Mouse (Mus musculus) heart, embryonic 13.5 days (tissue): ENCODE measurements at regions not wholly inside any gene's neighbourhood (a gene's known extent, or its start where the extent isn't known, plus 50 kb on each side); places are given as distances from the start of the nearest gene placed in this dataset.

ENCODE experiments used
- ATAC-seq: fragments of 200-750 bp; cut with Nextera tagmentation; 2 replicates; pipeline ENCODE4 v1.8.0; 2017; ENCODE audit warnings: moderate TSS enrichment; ENCODE audit not compliant: insufficient number of reproducible peaks, low FRiP score, low TSS enrichment; ENCODE audit errors: extremely low read depth
- H3K27ac ChIP-seq: fragments of 300-500 bp; sonication (generic); replicated peaks from 2 replicates; pipeline ENCODE4 v1.5.1; 2015; ENCODE audit warnings: moderate library complexity, mild to moderate bottlenecking, inconsistent platforms
- H3K27me3 ChIP-seq: fragments of 300-500 bp; sonication (generic); replicated peaks from 2 replicates; pipeline ENCODE4 v1.6.1; 2015; ENCODE audit warnings: mild to moderate bottlenecking, inconsistent platforms
- H3K36me3 ChIP-seq: fragments of 300-500 bp; sonication (generic); 2 replicates; pipeline ENCODE4 v1.6.1; 2015; ENCODE audit warnings: mild to moderate bottlenecking, inconsistent platforms
- H3K4me1 ChIP-seq: fragments of 300-500 bp; sonication (generic); 2 replicates; pipeline ENCODE4 v1.6.1; 2015; ENCODE audit warnings: inconsistent platforms
- H3K4me2 ChIP-seq: fragments of 300-500 bp; sonication (generic); 2 replicates; pipeline ENCODE4 v1.6.1; 2015; ENCODE audit warnings: inconsistent platforms, mild to moderate bottlenecking, moderate library complexity
- H3K4me3 ChIP-seq: fragments of 300-500 bp; sonication (generic); 2 replicates; pipeline ENCODE4 v1.5.1; 2015; ENCODE audit warnings: moderate library complexity, mild to moderate bottlenecking, inconsistent platforms
- H3K9ac ChIP-seq: fragments of 300-500 bp; sonication (generic); 2 replicates; pipeline ENCODE4 v1.6.1; 2015; ENCODE audit warnings: inconsistent platforms, mild to moderate bottlenecking, moderate library complexity
- H3K9me3 ChIP-seq: fragments of 300-500 bp; sonication (generic); 2 replicates; pipeline ENCODE4 v1.6.1; 2016; ENCODE audit warnings: inconsistent platforms
- WGBS: fragments of 180-500 bp; shearing (Covaris S2); methylation state at CpG from one replicate; pipeline ENCODE4 v1.1.7; 2015; ENCODE audit warnings: mixed read lengths; 5-methylcytosine and 5-hydroxymethylcytosine counted together

DNA sequence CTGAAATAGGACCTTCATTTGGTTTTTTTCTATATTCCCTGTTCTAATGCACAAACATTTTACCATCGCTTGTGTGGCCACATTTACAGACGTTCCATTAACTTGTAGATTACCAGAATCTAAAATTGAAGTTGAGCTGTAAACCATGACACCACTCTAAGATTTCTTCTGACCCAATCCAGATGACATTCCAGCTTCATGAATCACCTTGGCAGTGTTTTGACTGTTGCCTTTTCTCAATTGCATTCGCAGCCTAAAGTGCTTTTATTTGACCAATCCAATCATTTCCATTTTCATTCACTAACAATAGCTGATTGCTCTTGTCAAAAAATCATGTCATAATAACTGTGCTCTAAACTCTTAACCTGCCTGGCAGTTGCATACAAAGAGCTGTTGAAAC lies 144.8 kb downstream of the Mdfic start:
- H3K4me1 ChIP-seq: peaks cover 3% of the 10 kb centered on the region; the same call in 1 of the 2 replicates
- H3K36me3 ChIP-seq: no peaks in the 10 kb centered on the region
- 46% methylated on average over 3 of the region's 3 CpGs for WGBS
- H3K4me2 ChIP-seq: no peak overlapping the region
- no peak overlapping the region for H3K27ac ChIP-seq
- H3K9ac ChIP-seq: no peak overlapping the region
- H3K27me3 ChIP-seq: no peaks in the 10 kb centered on the region
- no peak for ATAC-seq
- no peak overlapping the region for H3K4me3 ChIP-seq
- no peaks in the 10 kb centered on the region for H3K9me3 ChIP-seq

DNA sequence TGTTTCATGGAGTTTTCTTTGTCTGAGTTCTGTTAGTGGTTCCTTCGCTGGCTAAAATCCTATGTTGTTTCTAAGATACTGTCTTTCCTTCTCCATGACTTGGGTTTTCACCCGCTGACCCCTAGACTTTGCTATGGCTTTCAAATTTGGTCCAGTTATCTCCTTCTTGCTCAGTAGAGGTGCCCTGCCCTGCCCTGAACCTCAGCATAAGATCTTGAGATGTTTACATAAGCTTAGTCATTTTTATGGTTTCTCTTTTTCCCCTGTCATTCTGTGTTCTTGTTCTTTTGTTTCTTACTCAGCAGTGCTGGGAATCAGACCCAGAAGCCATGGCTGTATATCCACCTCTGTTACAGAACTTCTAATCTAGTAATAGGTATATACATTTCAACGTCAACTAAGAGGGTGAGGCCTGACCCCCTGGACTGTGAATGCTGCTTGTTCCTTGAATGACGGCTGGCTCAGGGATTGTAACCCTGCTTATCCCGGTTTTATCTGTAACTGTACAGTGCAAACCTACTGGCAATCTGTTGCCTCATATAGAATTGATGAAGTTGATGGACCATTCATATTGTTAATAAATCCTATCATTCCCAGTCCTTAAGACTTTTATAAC lies 161.9 kb downstream of the Mdfic start:
- no peak overlapping the region for H3K4me3 ChIP-seq
- no peak for ATAC-seq
- H3K4me2 ChIP-seq: no peak overlapping the region
- WGBS: 72% methylated on average over 5 of the region's 5 CpGs
- H3K27ac ChIP-seq: no peak overlapping the region
- H3K9me3 ChIP-seq: no peaks in the 10 kb centered on the region
- H3K4me1 ChIP-seq: no peaks in the 10 kb centered on the region
- no peaks in the 10 kb centered on the region for H3K36me3 ChIP-seq
- H3K27me3 ChIP-seq: no peaks in the 10 kb centered on the region
- no peak overlapping the region for H3K9ac ChIP-seq

DNA sequence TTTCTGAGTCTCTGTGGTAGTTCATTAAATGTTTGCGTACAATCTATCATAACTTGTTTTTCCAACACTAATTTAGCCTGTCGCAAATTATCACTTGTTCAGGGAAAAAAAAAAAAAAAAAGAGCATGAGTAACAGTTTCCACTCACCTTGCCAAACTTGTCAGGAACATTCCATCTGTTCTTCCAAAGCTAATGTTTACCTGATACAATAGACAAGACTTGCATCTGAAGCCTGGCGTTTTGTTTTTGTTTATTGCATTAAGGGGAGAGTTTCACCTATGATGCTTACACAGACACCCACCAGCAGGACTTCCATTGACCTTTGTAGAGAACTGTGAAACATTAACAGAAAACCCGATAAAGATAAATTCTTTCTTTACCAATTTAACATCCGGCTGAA lies 172.6 kb downstream of the Mdfic start:
- Histone ChIP-seq H3K27ac (no peak overlapping the region), H3K4me2 (no peak overlapping the region), H3K9ac (no peak overlapping the region), H3K36me3 (no peaks in the 10 kb centered on the region), H3K4me1 (no peaks in the 10 kb centered on the region), H3K27me3 (no peaks in the 10 kb centered on the region), H3K4me3 (no peak overlapping the region), H3K9me3 (no peaks in the 10 kb centered on the region)
- 71% methylated on average over 5 of the region's 5 CpGs for WGBS
- ATAC-seq: no peak

DNA sequence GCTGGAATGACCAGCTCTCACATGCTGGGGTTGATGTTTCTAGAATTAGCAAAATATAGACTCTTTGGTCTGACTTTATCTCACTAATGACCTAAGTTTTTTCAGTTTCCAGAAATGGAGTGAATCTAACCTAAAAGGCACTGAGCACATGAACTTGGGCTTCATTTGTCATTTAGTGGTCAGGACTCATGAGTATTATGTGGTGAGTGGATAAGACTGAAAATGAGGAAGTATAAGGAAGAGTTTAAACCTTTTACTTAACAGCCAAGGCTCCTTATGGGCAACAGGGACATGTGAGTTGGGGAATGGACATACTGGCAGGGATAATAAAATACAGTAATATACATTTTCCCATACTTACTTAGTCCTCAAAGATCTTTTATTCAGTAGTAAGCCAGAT lies 180.0 kb downstream of the Mdfic start:
- no peak overlapping the region for H3K4me3 ChIP-seq
- no peak overlapping the region for H3K27ac ChIP-seq
- H3K36me3 ChIP-seq: no peaks in the 10 kb centered on the region
- H3K4me2 ChIP-seq: no peak overlapping the region
- H3K9me3 ChIP-seq: no peaks in the 10 kb centered on the region
- no peak for ATAC-seq
- no peaks in the 10 kb centered on the region for H3K4me1 ChIP-seq
- no peaks in the 10 kb centered on the region for H3K27me3 ChIP-seq
- no peak overlapping the region for H3K9ac ChIP-seq

DNA sequence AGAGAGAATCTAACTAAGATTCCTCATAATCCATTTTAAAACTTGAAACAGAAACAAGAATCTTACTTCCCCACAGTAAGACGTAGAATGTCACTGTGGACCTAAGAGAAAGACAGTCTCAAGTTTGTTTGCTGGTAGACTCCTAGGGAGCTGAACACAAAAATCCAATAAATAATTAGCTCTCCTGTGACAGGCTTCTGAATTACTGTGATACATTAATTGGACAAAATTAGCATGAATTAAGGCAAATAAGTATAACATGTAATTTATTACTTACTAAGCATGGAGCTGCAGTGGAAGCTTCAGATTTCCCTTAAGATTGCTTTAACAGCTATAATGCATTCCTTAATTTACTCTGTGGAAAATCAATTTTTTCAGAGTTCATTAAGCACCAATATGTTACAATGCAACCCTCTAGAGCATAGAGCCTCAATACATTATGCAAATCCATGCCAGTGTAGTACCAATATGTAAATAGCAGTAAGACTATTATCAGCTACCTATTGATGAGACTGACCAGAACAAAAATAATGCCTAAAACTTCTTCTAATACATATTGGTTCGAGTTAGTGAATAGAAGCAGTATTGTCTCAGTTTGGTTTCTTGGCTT lies 182.3 kb downstream of the Mdfic start:
- 62% methylated on average over 2 of the region's 2 CpGs for WGBS
- no peaks in the 10 kb centered on the region for H3K27me3 ChIP-seq
- no peaks in the 10 kb centered on the region for H3K9me3 ChIP-seq
- H3K4me2 ChIP-seq: no peak overlapping the region
- no peaks in the 10 kb centered on the region for H3K36me3 ChIP-seq
- no peak overlapping the region for H3K9ac ChIP-seq
- no peaks in the 10 kb centered on the region for H3K4me1 ChIP-seq
- ATAC-seq: no peak
- H3K4me3 ChIP-seq: no peak overlapping the region
- no peak overlapping the region for H3K27ac ChIP-seq

DNA sequence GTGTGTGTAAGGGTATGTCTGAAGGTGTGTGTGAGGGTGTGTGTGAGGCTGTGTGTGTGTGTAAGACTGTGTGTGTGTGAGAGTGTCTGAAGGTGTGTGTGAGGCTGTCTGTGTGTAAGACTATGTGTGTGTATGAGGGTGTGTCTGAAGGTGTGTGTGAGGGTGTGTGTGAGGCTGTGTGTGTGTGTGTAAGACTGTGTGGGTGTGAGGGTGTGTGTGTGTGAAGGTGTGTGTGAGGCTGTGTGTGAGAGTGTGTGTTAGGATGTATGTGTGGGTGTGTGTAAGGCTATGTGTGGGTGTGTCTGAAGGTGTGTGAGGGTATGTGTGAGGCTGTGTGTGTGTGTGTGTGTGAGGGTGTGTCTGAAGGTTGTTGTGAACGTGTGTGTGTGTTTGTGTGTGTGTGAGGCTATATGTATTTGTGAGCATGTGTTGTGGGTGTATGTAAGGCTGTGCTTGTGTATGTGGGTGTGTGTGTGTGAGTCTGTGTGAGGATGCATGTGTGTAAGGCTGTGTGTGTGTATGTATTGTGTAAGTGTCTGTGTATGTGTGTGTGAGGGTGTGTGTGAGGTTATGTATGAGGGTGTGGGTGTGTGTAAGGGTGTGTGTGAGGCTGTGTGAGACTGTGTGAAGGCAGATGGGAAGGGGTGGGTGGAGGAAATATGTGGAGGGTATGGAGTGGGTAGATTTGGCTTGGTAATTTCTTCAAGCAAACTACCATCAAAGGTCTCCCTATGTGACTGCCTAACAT lies 190.1 kb downstream of the Mdfic start:
- Histone ChIP-seq H3K36me3 (no peaks in the 10 kb centered on the region), H3K4me3 (no peak overlapping the region), H3K9ac (no peak overlapping the region), H3K9me3 (no peaks in the 10 kb centered on the region), H3K27ac (no peak overlapping the region), H3K27me3 (no peaks in the 10 kb centered on the region), H3K4me1 (no peaks in the 10 kb centered on the region), H3K4me2 (no peak overlapping the region)
- ATAC-seq: peak; percentile 54
- 52% methylated on average over 1 of the region's 1 CpGs for WGBS

DNA sequence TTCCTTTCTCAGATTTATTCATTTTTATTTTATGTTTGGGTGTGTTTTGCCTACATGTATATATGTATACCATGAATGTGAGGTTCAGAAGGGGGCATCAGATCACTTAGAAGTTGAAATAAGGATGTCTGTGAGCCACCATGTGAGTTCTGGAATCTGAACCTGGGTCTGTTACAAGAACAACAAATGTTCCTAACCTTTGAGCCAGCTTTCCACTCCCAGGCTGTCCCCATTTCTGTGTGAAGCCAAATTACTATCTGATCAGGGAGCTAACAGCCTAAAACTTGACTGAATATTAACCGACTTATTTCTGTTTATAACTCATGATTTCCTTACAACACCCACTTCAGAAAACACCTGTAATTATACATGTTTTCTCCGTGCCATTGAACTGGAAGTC lies 209.2 kb downstream of the Mdfic start:
- Histone ChIP-seq H3K4me2 (no peak overlapping the region), H3K9me3 (no peaks in the 10 kb centered on the region), H3K4me1 (no peaks in the 10 kb centered on the region), H3K4me3 (no peak overlapping the region), H3K9ac (no peak overlapping the region), H3K27ac (no peak overlapping the region), H3K27me3 (no peaks in the 10 kb centered on the region), H3K36me3 (no peaks in the 10 kb centered on the region)
- ATAC-seq: no peak
- WGBS: 64% methylated on average over 2 of the region's 2 CpGs

DNA sequence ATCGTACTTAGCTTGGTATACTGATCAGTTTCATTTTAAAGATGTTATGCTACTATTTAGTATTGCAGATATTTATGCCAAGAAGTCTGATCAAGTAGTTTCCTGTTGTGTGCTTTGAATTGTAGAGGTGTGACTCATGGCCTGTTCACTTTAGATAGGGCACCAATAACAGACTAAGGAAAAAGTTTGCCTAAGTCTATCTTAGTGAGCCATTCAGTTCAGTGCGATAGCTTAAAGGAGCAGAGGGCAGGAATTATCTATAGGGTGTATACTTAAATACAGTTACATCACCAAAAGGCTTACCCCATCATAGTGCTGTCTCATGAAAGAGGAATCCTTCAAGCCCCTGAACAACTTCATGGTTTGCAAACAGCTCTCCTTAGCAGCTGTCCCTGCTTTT lies 229.8 kb downstream of the Mdfic start:
- H3K27me3 ChIP-seq: no peaks in the 10 kb centered on the region
- H3K4me2 ChIP-seq: no peak overlapping the region
- no peaks in the 10 kb centered on the region for H3K4me1 ChIP-seq
- no peak overlapping the region for H3K27ac ChIP-seq
- 55% methylated on average over 2 of the region's 2 CpGs for WGBS
- no peak overlapping the region for H3K9ac ChIP-seq
- no peak for ATAC-seq
- H3K4me3 ChIP-seq: no peak overlapping the region
- H3K36me3 ChIP-seq: no peaks in the 10 kb centered on the region
- no peaks in the 10 kb centered on the region for H3K9me3 ChIP-seq

DNA sequence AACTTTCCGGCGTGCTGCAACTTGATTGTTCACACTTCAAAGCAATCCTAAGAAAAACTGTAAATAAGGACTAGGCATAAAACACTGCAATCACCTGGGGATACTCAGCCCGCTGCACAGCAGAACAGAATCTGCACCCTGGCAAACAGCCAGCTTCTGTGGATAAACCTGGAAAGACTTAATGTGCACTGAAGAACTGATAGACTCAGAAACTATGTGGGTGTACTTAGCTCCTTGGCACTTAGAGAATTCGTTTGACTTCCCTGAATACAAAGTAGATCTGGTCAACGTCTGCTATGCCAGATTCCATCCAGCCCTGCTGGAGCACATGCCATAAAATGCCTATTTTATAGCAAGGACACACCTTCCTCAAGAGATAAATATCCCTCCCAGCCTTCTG lies 266.9 kb downstream of the Mdfic start:
- Histone ChIP-seq H3K36me3 (no peaks in the 10 kb centered on the region), H3K4me1 (no peaks in the 10 kb centered on the region), H3K4me3 (no peak overlapping the region), H3K27me3 (no peaks in the 10 kb centered on the region), H3K9me3 (no peaks in the 10 kb centered on the region), H3K4me2 (no peak overlapping the region), H3K27ac (no peak overlapping the region), H3K9ac (no peak overlapping the region)
- 46% methylated on average over 5 of the region's 5 CpGs for WGBS
- no peak for ATAC-seq
